Mouse (Mus musculus): Measurements from ENCODE around the gene Pcnx4. TPM values are rescaled to one million over a fixed set of nuclear protein-coding genes. Genes with fewer than 3 reads are reported as not detected.
"Not testable (repeated sequence)": the region's sequence is repeated elsewhere in the genome, so short reads cannot be mapped to it uniquely, and the experiment has no call there.

Gene Pcnx4
- total RNA-seq, 2 experiments from 2014 or later: 1.1 to 2.1 TPM

DNA sequence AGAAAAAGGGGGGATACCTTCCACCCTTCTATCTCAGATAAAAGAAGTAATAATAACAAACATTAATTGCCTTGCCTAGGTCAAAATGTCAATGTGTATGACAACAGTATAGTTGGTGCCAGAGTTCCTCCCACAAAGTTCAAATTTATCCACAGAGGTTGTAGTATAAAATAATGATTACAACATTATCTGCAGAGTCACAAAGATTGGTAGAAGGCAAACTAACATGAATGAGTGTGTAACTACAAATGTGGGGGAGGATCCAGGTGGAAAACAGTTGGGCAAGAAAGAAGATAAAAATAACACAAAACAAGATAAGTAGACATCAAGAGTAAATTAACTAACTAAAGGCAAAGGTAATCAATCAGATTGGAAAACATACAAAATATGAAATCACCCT lies 56.8 kb downstream of the Pcnx4 start:
- no peak for ATAC-seq (replicated peaks; ENCODE audit: poor library complexity, severe bottlenecking)

DNA sequence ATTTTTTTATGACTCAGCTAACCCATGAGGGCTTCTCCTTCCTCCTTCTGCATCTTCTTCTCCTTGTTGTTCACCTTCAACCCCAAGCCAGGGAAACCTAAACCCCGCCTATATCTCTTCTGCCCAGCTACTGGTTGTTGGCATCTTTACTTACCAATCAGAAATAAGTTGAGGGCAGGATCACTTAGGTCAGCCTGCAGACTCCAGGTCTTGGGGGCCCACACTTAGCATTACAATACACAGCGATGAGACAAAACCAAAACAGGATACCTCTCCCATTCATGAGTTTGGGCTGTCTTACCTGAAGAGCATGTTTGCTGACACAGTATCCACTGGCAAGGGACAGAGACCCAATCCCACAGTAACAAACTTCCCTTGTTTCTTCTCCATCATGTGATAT lies 57.8 kb downstream of the Pcnx4 start:
- no peak for ATAC-seq (replicated peaks; ENCODE audit: poor library complexity, severe bottlenecking)

DNA sequence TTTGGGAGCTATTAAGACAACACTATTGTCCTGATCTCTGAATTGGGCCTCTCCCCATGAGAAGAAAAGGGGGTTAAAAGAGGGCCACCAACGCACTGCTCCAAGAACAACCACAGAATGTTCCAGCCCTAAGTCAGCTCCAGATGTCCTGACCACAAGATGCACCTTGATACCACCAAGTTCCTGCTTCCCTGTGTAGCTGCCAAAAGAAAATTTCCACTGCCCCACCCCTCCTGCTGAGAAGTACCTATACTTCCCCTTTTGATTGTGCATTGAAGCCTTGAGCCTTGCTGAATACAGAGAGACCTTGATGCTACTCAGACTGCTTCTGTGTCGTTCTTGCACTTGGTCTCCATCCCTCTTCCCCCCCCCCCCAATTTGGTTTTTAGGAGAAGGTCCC lies 62.5 kb downstream of the Pcnx4 start:
- ATAC-seq (replicated peaks; ENCODE audit: poor library complexity, severe bottlenecking): not testable (repeated sequence)

DNA sequence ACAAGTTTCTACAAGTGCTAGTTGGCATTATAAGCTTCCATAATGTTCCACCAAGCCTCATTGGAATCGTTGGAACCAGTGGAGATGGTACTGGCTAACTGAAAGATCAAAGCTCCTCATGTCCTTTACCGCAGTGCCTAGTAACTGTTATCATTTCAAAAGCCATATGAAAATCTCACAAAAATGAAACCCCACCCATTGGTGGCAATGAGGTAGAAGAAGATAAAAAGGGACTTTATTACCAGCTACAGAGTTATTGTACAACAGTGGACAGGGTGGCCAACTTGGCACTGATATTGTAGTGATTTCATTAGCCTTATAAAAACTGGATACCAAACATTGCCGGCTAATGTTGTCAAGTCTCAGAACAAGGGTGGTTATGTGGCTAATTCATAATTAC lies 75.9 kb downstream of the Pcnx4 start:
- no peak for ATAC-seq (replicated peaks; ENCODE audit: poor library complexity, severe bottlenecking)

DNA sequence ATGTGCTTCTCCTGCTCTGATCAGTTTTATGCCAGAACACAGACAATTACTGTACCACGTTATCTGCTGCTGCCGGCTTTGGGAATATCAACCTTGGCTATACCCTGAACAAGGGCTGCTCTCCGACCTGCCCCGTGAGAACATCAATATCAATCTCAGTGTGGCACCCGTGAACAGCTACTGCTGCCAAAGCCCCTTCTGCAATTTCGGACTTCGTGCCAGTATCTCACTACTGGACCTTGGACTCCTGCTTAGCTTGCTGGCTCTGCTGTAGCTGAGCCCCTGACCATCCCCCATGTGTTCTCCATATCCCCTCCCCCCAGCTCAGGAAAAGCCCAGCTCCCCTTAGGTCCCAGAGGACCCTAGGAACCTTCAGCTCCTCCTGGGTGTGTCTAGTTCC lies 84.7 kb downstream of the Pcnx4 start:
- ATAC-seq (replicated peaks; ENCODE audit: poor library complexity, severe bottlenecking): no peak

DNA sequence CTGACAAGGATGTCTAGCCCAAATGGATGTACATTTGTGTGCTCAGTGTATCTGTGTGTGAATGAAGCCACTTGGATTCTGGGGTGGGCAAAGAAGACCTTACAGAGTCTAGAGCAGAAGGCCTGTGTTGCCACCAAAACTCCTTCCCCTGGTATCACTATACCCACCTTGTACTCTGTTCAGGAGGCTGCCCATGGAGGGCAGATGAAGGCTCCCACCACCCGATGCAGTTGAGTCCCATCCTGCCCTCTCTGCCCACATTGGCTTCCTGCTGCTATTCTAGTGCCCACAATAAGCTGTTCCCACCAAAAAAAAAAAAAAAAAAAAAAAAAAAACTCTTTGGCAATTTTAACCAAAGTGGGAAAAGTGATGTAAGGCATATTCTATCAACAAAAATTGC lies 85.3 kb downstream of the Pcnx4 start:
- ATAC-seq (replicated peaks; ENCODE audit: poor library complexity, severe bottlenecking): no peak

DNA sequence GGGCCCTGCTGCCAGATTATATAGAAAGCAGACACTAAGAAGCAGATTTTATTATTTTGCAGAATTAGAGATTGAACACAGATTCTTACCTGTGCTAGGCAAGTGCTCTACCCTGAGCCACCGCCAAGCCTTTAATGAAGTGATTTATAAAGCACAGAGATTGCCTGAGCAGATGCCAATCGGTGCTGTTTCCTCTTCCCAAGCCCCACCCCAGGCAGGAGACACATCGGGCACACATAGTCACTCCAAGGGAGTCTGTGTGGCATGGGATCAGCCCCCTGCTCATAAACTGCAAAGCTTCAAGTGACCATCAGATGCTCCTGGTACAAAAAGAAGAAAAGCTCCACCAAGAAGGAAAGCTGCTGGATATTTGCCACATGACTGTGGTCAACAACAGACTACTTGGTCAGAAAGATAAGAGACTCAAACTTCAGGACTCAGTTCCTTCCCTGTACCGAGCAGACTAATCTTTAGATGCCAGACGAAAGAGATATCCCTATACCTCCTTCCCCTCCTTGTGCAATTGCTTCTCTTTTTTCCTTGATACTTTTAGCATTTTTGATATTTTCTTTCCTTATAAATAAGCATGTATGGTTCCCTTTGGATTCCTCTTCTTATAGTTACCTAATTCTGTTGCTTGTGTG lies 86.8 kb downstream of the Pcnx4 start:
- ATAC-seq (replicated peaks; ENCODE audit: poor library complexity, severe bottlenecking): peak; percentile 65

DNA sequence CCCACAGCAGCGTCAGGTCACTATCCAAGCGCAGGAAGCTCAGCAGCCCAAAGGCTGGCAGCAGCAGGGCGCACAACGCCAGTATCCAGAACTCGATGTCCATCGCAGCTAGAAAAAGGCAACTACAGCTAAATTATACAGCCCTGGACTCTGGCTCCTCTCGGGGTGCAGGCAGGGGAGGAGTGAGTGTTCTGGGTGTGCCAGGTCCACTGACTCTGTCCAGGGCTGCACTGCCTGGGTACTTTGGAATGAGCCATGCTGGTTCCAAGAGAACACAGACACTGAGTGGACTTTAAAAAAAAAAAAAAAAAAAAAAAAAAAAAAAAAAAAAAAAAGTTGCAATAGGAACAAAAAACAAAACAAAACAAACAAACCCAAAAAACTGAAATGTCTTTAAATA lies 92.6 kb downstream of the Pcnx4 start:
- ATAC-seq (replicated peaks; ENCODE audit: poor library complexity, severe bottlenecking): no peak

Other genes starting within 250 kb of the Pcnx4 start
- not detected in 2 replicates for gene Rtn1, start 127.3 kb upstream of the Pcnx4 start, total RNA-seq (2014; fragmentation: Nextera tagmentation)
- not detected in 2 replicates for gene Rtn1, start 127.3 kb upstream of the Pcnx4 start, total RNA-seq (2017)
- 0.36 TPM in 1 of 2 replicates, not detected in the other for gene Lrrc9, start 94.5 kb upstream of the Pcnx4 start, total RNA-seq (2014; fragmentation: Nextera tagmentation)
- gene Lrrc9, start 94.5 kb upstream of the Pcnx4 start, total RNA-seq (2017): 0.41 and 0.52 TPM in 2 replicates
- gene Gm4756, start 113.3 kb downstream of the Pcnx4 start, total RNA-seq (2014; fragmentation: Nextera tagmentation): not detected in 2 replicates
- not detected in 2 replicates for gene Gm4756, start 113.3 kb downstream of the Pcnx4 start, total RNA-seq (2017)
- gene Dhrs7, start 128.5 kb downstream of the Pcnx4 start, total RNA-seq (2014; fragmentation: Nextera tagmentation): 30.8 and 32.4 TPM in 2 replicates
- gene Dhrs7, start 128.5 kb downstream of the Pcnx4 start, total RNA-seq (2017): 57.2 and 58.4 TPM in 2 replicates
- 52.5 and 63.6 TPM in 2 replicates for gene Ppm1a, start 221.1 kb downstream of the Pcnx4 start, total RNA-seq (2014; fragmentation: Nextera tagmentation)
- 104 and 111 TPM in 2 replicates for gene Ppm1a, start 221.1 kb downstream of the Pcnx4 start, total RNA-seq (2017)

All from granulocyte monocyte progenitor cell, adult 5-6 weeks (primary cell).